Comparison of ENCODE assay signal across 20 mouse cellular contexts in the genomic region with DNA sequence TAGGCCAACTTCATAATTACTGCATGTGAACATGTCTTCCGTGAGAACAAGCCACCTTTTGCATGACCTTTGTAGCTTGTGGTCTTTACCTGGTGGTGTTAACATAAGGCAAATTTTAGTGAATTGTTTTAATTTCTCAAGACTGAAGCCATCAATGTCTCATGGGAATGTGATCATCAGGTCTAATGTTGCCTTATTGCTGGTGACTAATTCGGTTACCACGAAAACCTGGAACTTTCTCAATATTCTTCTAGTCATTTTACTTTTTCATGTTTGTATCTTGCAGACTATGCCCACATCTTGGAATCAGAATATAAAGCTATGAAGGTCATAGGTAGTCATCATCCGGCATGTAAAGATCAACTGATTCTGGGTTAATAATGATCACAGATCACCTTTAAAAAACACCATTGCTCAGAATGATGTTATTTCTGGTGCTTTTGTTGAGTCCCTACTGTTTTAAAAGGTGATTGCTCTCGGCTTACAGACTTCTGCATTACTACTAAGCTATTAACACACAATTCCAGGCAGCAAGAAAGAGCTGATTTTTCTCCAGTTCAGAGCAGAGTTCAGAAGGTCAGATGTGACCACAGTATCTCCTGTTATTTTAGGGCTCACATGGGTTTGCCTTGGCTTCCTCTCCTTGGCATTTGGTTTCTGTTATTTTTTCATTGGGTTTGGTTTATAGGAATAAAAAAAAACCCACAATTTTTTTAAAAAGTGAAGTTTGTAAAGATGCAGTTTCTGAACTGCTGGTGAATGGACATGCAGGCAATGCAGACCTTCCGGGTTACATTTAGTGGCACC.
"Had no signal": no experiment of that assay in that cellular context is flagged by ENCODE, and none has a peak within 500 bp of the region (broad histone marks: within the 10 kb centered on the region; RNA-seq: fewer than 3 reads in every experiment).

No protein-coding gene starts in this region.

- H3K4me3 ChIP-seq: layer of hippocampus, adult 2 months; left cerebral cortex, adult 2 months; liver, embryonic 13.5 days; neural tube, embryonic 12.5 days; neural tube, embryonic 15.5 days; stomach, embryonic 15.5 days had no signal

- H3K27ac ChIP-seq: kidney, postnatal 0 days; layer of hippocampus, adult 2 months; left cerebral cortex, adult 2 months; liver, embryonic 13.5 days; neural tube, embryonic 12.5 days; neural tube, embryonic 15.5 days; stomach, embryonic 15.5 days had no signal

- DNase-seq: kidney, adult 2 months; kidney, postnatal 25 days; layer of hippocampus, adult 9-11 months; layer of hippocampus, postnatal 36 days; liver, embryonic 13.5 days; lung, adult 2 months; lung, postnatal 14 days; lung, postnatal 4 days; midbrain, embryonic 14.5 days; retina, postnatal 1 day; right cerebral cortex, postnatal 25 days; spleen, adult 18-20 months; thymus, adult 18-20 months; thymus, postnatal 36 days had no signal

- H3K36me3 ChIP-seq: liver, embryonic 13.5 days; neural tube, embryonic 12.5 days; neural tube, embryonic 15.5 days; stomach, embryonic 15.5 days had no signal

- H3K4me1 ChIP-seq: neural tube, embryonic 12.5 days; neural tube, embryonic 15.5 days; stomach, embryonic 15.5 days had no signal

- H3K27me3 ChIP-seq: liver, embryonic 13.5 days; neural tube, embryonic 12.5 days; neural tube, embryonic 15.5 days; stomach, embryonic 15.5 days had no signal
